Mouse (Mus musculus) C2C12 (cell line): ENCODE data around the gene Snn.

Experiments
- MYOD1 ChIP-seq: IDR thresholded peaks from one replicate; pipeline ENCODE4 v1.6.1; 2011; ENCODE audit warnings: low read depth; ENCODE audit not compliant: control insufficient read depth, insufficient read length
- MYOG ChIP-seq: IDR thresholded peaks from one replicate; pipeline ENCODE4 v1.6.1; 2011; ENCODE audit not compliant: control insufficient read depth, insufficient read length; ENCODE audit errors: extremely low read depth

- TF ChIP-seq MYOG (no peak), MYOD1 (no peak)
These were observed 14.3 kb upstream of the Snn start for GRCm38 (mm10) chr16:11046437-11046836.
